Mouse (Mus musculus): ENCODE results near the gene Snap25. TPM values are rescaled to one million over a fixed set of nuclear protein-coding genes. Genes with fewer than 3 reads are reported as not detected.
A peak's percentile ranks its signal among the peaks of the same experiment; 100 is the strongest.

Snap25 gene
- polyA plus RNA-seq, 1 experiment = 3,013 TPM

DNA sequence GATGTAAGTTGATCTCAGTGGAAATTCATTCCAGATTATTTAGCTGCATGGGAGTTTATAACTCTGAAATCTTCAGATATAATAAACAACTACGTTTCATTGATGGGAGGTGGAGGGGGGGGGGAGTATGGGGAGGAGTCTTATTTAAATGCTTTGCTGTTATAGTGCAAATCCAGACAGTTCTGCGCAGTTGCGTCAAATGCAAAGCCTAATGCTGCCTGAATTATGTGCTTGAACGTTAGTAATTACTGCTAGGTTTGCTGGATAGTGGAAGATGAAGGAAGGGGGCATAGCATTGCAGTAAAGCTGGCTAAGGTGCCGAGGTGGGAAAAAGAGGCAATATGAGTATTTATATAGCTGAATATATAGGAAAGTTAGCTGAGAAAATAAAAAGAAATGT, 2.3 kb downstream of the Snap25 start:
- no peaks in the 10 kb centered on the region for H3K27me3 ChIP-seq (ENCODE audit: control insufficient read depth, insufficient read depth, low read length)

DNA sequence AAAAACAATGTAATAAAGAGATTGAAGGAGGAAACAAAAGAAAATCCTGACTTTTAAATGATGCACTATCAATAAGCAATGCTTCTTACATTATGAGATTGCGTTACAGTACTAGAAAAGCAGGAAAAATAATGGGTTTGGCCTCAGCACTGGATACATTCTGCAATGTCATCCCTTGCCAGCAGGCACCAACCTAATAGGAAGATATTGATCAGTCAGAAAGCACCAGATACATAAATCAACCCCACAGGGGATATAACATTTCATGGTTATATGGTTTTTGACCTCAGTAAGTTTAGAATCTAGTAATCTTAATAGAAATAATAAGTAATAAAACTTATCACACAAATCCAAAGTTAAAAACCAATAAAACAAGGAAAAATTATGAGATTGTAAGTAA, 3.1 kb downstream of the Snap25 start:
- 11% methylated on average over 1 of the region's 1 CpGs for WGBS
- peak overlapping the region; percentile 75 for H3K4me3 ChIP-seq (replicated peaks; ENCODE audit: insufficient read depth, low read depth, low read length)
- H3K27me3 ChIP-seq (ENCODE audit: control insufficient read depth, insufficient read depth, low read length) = no peaks in the 10 kb centered on the region
- H3K4me1 ChIP-seq (ENCODE audit: control insufficient read depth, insufficient read depth, low read length) = peaks cover 5% of the 10 kb centered on the region; the same call in 1 of the 2 replicates
- DNase-seq = no peak
- H3K27ac ChIP-seq (ENCODE audit: insufficient read depth, low read length) = no peak overlapping the region
- no peak for TF ChIP-seq POLR2A (IDR thresholded peaks at IDR 0.05; ENCODE audit: borderline replicate concordance, insufficient read depth, low read length)
- no peak for TF ChIP-seq CTCF (IDR thresholded peaks at IDR 0.05; ENCODE audit: borderline replicate concordance, insufficient read depth, low read depth, low read length)

More for the DNA sequence above, 2.3 kb downstream of the Snap25 start:
- WGBS = 6% methylated on average over 5 of the region's 5 CpGs
- Histone ChIP-seq H3K4me3 (replicated peaks; ENCODE audit: insufficient read depth, low read depth, low read length) (peak overlapping the region; percentile 75), H3K4me1 (ENCODE audit: control insufficient read depth, insufficient read depth, low read length) (peaks cover 3% of the 10 kb centered on the region; the same call in 1 of the 2 replicates), H3K27ac (ENCODE audit: insufficient read depth, low read length) (peak overlapping the region; percentile 34; the same call in 1 of the 2 replicates)
- TF ChIP-seq CTCF (IDR thresholded peaks at IDR 0.05; ENCODE audit: borderline replicate concordance, insufficient read depth, low read depth, low read length) = no peak
- peak; percentile 43; the same call in 1 of the 2 replicates for TF ChIP-seq POLR2A (IDR thresholded peaks at IDR 0.05; ENCODE audit: borderline replicate concordance, insufficient read depth, low read length)
- peak; percentile 55 to 64 for DNase-seq

DNA sequence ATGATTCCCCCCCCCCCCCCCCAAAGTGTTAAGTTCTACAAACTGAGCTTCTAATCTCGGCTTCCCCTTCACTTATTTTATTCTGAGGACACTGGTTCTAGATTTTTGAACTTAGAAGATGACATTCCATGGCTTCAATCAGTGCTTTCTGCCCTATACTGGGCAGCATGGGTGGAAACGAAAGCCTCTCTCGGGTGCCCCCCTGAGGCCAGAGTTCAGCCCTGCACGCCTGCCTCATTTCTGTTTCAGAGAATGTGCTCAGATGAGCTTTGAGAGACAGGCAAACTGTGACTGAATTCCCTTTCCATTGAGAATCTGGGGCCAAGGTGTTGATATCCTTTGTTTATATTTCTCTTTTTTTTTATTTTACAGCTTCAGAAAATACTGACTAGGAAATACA, 7.0 kb downstream of the Snap25 start:
- no peak overlapping the region for H3K27ac ChIP-seq (ENCODE audit: insufficient read depth, low read length)
- TF ChIP-seq CTCF (IDR thresholded peaks at IDR 0.05; ENCODE audit: borderline replicate concordance, insufficient read depth, low read depth, low read length) (peak; percentile 78), POLR2A (IDR thresholded peaks at IDR 0.05; ENCODE audit: borderline replicate concordance, insufficient read depth, low read length) (no peak)
- DNase-seq = peak; percentile 79 to 86
- H3K4me1 ChIP-seq (ENCODE audit: control insufficient read depth, insufficient read depth, low read length) = peaks cover 21% of the 10 kb centered on the region; the same call in 1 of the 2 replicates
- H3K27me3 ChIP-seq (ENCODE audit: control insufficient read depth, insufficient read depth, low read length) = no peaks in the 10 kb centered on the region
- no peak overlapping the region for H3K4me3 ChIP-seq (replicated peaks; ENCODE audit: insufficient read depth, low read depth, low read length)
- WGBS = 4% methylated on average over 4 of the region's 4 CpGs

DNA sequence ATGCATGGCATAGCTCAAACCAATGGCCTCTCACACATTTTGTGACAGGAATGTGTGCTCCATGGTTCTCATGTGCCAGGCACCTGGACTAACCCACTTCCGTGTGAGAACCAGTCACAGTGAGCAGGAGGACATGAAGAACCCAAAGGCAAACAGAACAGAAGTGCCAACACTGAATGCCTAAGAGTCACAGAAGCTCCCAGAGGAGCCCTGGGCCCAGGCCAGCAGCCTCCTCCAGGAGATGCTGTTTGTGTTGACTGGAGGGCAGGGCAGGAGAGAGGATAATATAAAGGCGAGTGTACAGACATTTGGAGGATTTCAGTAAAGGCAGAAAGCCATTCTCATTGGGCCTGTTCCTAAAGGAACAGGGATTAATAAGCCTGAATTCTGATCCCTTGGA, 25.0 kb downstream of the Snap25 start:
- TF ChIP-seq CTCF (IDR thresholded peaks at IDR 0.05; ENCODE audit: borderline replicate concordance, insufficient read depth, low read depth, low read length) (no peak), POLR2A (IDR thresholded peaks at IDR 0.05; ENCODE audit: borderline replicate concordance, insufficient read depth, low read length) (no peak)
- Histone ChIP-seq H3K4me1 (ENCODE audit: control insufficient read depth, insufficient read depth, low read length) (peaks cover 39% of the 10 kb centered on the region; the same call in 1 of the 2 replicates), H3K4me3 (replicated peaks; ENCODE audit: insufficient read depth, low read depth, low read length) (no peak overlapping the region), H3K27ac (ENCODE audit: insufficient read depth, low read length) (peak overlapping the region; percentile 37), H3K27me3 (ENCODE audit: control insufficient read depth, insufficient read depth, low read length) (no peaks in the 10 kb centered on the region)
- WGBS = 11% methylated on average over 2 of the region's 2 CpGs
- peak; percentile 83 to 91 for DNase-seq

DNA sequence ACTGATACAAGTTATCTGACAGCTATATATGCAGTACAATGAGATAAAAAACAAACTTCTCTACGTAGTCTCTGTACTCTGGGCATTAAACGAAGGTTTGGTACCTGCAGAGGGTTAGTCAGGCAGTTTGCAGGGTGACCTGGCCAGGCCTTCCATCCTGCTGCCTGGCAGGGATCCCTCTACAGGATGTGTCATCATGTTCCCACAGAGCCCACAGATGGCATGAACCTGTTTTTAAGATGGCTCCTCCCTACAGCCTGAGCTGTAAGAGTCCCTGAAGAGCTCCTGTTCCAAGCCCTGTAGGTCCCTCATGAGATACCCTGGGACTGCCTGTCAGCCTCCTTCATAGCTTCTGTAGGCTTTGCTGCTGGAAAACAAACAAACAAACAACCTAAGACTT, 29.0 kb downstream of the Snap25 start:
- TF ChIP-seq POLR2A (IDR thresholded peaks at IDR 0.05; ENCODE audit: borderline replicate concordance, insufficient read depth, low read length) (peak; percentile 37; the same call in 1 of the 2 replicates), CTCF (IDR thresholded peaks at IDR 0.05; ENCODE audit: borderline replicate concordance, insufficient read depth, low read depth, low read length) (no peak)
- 7% methylated on average over 2 of the region's 2 CpGs for WGBS
- H3K4me3 ChIP-seq (replicated peaks; ENCODE audit: insufficient read depth, low read depth, low read length) = no peak overlapping the region
- H3K4me1 ChIP-seq (ENCODE audit: control insufficient read depth, insufficient read depth, low read length) = peaks cover 37% of the 10 kb centered on the region; the same call in 1 of the 2 replicates
- H3K27ac ChIP-seq (ENCODE audit: insufficient read depth, low read length) = peak overlapping the region; percentile 90
- no peaks in the 10 kb centered on the region for H3K27me3 ChIP-seq (ENCODE audit: control insufficient read depth, insufficient read depth, low read length)
- DNase-seq = peak; percentile 93 to 98

DNA sequence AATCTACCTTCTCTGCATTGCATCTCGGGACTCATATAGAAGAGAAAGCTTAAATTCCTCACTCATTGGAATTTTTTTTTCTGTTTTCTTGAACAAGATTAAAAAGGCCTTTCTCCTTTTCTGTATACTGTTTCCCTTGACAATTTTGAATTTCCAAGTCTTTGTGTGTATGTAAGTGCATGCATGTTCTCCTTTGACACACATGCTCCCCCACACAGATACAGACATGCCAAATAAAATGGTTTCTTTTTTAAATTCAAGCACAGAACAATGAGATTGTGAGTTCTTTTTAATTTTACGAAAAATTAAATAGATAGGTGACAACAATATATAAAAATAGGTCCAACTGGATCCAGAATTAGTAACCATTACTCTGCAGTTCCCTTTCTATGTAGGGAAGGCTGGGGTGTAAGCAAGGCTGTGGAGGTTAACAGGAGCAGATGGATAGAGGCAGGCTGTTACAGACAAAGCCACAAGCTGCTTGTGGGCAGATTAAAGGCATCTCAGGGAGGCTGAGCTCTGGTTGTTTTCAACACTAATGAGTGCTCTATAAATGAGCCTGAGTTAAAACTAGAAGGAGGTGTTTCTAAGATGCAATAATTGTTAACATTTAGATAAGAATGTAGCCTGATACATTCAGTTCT, 31.6 kb downstream of the Snap25 start:
- H3K27ac ChIP-seq (ENCODE audit: insufficient read depth, low read length) = peak overlapping the region; percentile 37; the same call in 1 of the 2 replicates
- H3K4me3 ChIP-seq (replicated peaks; ENCODE audit: insufficient read depth, low read depth, low read length) = no peak overlapping the region
- WGBS = 37% methylated on average over 2 of the region's 2 CpGs

DNA sequence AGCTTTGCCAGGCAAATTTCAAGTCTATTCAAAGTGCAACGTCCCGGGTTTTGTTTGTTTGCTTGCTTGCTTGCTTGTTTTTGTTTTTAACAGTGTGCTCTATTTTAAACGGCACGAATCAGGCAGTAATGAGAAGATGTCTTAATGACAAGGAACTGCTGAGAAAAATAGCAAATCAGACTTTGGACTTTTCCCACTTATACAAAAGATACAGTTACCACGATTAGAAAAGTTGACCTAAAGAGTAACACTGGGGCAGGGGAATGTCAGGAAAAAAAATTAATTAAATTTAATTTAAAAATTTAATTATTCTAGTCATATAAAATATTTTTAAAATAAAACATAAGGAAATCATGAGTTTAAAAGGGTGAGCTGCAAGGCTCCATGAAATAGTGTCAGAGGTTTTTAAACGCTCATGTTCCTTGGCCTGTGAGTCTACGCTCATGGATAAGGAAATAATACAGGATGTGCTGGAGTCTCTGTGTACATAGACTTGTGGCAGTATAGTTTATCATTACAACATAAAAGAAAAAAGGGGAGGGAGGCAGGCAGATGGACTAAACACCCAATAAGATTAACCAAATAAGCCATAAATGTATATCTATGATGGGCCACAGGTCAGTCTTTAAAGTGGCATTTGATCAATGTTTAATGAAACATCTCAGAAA, 32.2 kb downstream of the Snap25 start:
- H3K4me3 ChIP-seq (replicated peaks; ENCODE audit: insufficient read depth, low read depth, low read length) = no peak overlapping the region
- no peak for DNase-seq
- no peak overlapping the region for H3K27ac ChIP-seq (ENCODE audit: insufficient read depth, low read length)
- no peaks in the 10 kb centered on the region for H3K27me3 ChIP-seq (ENCODE audit: control insufficient read depth, insufficient read depth, low read length)
- 12% methylated on average over 7 of the region's 7 CpGs for WGBS
- peaks cover 34% of the 10 kb centered on the region for H3K4me1 ChIP-seq (ENCODE audit: control insufficient read depth, insufficient read depth, low read length)
- TF ChIP-seq CTCF (IDR thresholded peaks at IDR 0.05; ENCODE audit: borderline replicate concordance, insufficient read depth, low read depth, low read length) (no peak), POLR2A (IDR thresholded peaks at IDR 0.05; ENCODE audit: borderline replicate concordance, insufficient read depth, low read length) (no peak)

More for the DNA sequence above, 31.6 kb downstream of the Snap25 start:
- TF ChIP-seq POLR2A (IDR thresholded peaks at IDR 0.05; ENCODE audit: borderline replicate concordance, insufficient read depth, low read length) (no peak), CTCF (IDR thresholded peaks at IDR 0.05; ENCODE audit: borderline replicate concordance, insufficient read depth, low read depth, low read length) (no peak)
- H3K4me1 ChIP-seq (ENCODE audit: control insufficient read depth, insufficient read depth, low read length) = peaks cover 34% of the 10 kb centered on the region
- no peaks in the 10 kb centered on the region for H3K27me3 ChIP-seq (ENCODE audit: control insufficient read depth, insufficient read depth, low read length)
- peak in 1 of 2 experiments; percentile 80 for DNase-seq

Data from cerebellum, adult 2 months (tissue).